Mouse (Mus musculus): ENCODE data around the gene Ggt1. TPM values are rescaled to one million over a fixed set of nuclear protein-coding genes. Genes with fewer than 3 reads are reported as not detected.

Ggt1 gene
- polyA plus RNA-seq, 1 experiment = 0.06 TPM

DNA sequence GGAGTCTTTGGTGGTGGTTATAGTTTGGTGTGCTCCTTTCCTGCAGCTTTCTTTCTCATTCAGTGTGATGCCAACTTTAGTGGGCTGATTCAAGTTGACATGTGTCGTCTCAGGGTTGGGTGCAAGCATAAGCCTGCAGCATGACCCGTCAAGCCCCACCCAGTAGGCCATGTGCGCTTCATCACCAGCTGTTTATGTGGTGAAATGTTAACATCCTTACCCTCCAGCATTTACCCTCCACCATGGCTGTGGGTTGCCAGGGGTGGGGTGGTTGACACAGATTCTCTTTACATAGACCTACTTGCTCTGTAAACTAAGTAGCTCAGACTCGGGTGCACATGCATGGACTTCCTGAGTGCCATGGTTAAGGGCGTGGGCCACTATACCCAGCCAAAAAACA, 25.3 kb upstream of the Ggt1 start:
- no peak overlapping the region for H3ac ChIP-seq (ENCODE audit: control insufficient read depth, insufficient read length)
- no peak overlapping the region for H3K4me2 ChIP-seq (ENCODE audit: low read depth)
- TF ChIP-seq POLR2A (IDR thresholded peaks at IDR 0.05; ENCODE audit: insufficient read length, low read depth) (no peak), TCF12 (IDR thresholded peaks at IDR 0.05; ENCODE audit: insufficient read depth, poor library complexity, severe bottlenecking) (no peak), REST (IDR thresholded peaks at IDR 0.05; ENCODE audit: insufficient read depth, insufficient read length) (no peak), E2F4 (IDR thresholded peaks at IDR 0.05; ENCODE audit: insufficient read depth) (no peak), MYOG (IDR thresholded peaks at IDR 0.05; ENCODE audit: control insufficient read depth in 1 of 3, insufficient read depth in 1 of 3, insufficient read length in 2 of 3, low read depth in 2 of 3) (peak in 1 of 3 experiments; percentile 68), CEBPB (IDR thresholded peaks at IDR 0.05; ENCODE audit: insufficient read depth, poor library complexity, severe bottlenecking) (no peak), MYOD1 (IDR thresholded peaks at IDR 0.05; ENCODE audit: control insufficient read depth in 1 of 3, insufficient read length in 2 of 3, low read depth in 2 of 3) (peak in 1 of 3 experiments; percentile 61), MAX (IDR thresholded peaks at IDR 0.05; ENCODE audit: low read depth) (no peak), TCF3 (IDR thresholded peaks at IDR 0.05; ENCODE audit: insufficient read length, low read depth) (no peak), POLR2AphosphoS2 (IDR thresholded peaks at IDR 0.05; ENCODE audit: insufficient read length, low read depth) (no peak), SRF (IDR thresholded peaks at IDR 0.05; ENCODE audit: control insufficient read depth, insufficient read length, low read depth) (no peak), USF1 (IDR thresholded peaks at IDR 0.05; ENCODE audit: low read depth) (no peak)
- no peak overlapping the region for H3K4me3 ChIP-seq
- H3K36me3 ChIP-seq (ENCODE audit: control insufficient read depth, insufficient read depth) = peaks cover 37% of the 10 kb centered on the region
- no peaks in the 10 kb centered on the region for H3K27me3 ChIP-seq (ENCODE audit: control insufficient read depth, insufficient read depth, insufficient read length)
- peaks cover 14% of the 10 kb centered on the region for H3K79me2 ChIP-seq (ENCODE audit: control insufficient read depth, insufficient read depth)

DNA sequence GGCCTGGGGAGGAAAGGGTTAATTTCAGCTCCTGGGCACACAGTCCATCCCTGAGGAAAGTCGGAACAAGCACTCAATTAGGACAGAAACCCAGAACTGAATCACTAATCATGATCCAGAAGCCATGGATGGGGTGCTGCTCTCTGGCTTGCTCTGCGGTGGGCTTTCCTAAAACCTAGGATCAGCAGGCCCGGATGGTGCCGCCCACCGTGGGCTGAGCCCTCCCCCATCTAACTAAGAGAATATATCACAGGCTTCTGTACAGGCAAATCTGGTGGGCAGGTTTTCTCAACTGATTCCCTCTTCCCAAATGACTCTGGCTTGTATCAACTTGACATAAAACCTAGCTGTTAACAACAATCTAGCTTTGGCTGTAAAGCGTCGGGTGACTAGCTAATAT, 13.5 kb upstream of the Ggt1 start:
- TF ChIP-seq E2F4 (IDR thresholded peaks at IDR 0.05; ENCODE audit: insufficient read depth) (no peak), MAX (IDR thresholded peaks at IDR 0.05; ENCODE audit: low read depth) (no peak), TCF12 (IDR thresholded peaks at IDR 0.05; ENCODE audit: insufficient read depth, poor library complexity, severe bottlenecking) (no peak), POLR2AphosphoS2 (IDR thresholded peaks at IDR 0.05; ENCODE audit: insufficient read length, low read depth) (no peak), SRF (IDR thresholded peaks at IDR 0.05; ENCODE audit: control insufficient read depth, insufficient read length, low read depth) (no peak), REST (IDR thresholded peaks at IDR 0.05; ENCODE audit: insufficient read depth, insufficient read length) (no peak), POLR2A (IDR thresholded peaks at IDR 0.05; ENCODE audit: insufficient read length, low read depth) (no peak), MYOD1 (IDR thresholded peaks at IDR 0.05; ENCODE audit: control insufficient read depth in 1 of 3, insufficient read length in 2 of 3, low read depth in 2 of 3) (no peak), TCF3 (IDR thresholded peaks at IDR 0.05; ENCODE audit: insufficient read length, low read depth) (no peak), CEBPB (IDR thresholded peaks at IDR 0.05; ENCODE audit: insufficient read depth, poor library complexity, severe bottlenecking) (no peak), USF1 (IDR thresholded peaks at IDR 0.05; ENCODE audit: low read depth) (no peak), MYOG (IDR thresholded peaks at IDR 0.05; ENCODE audit: control insufficient read depth in 1 of 3, insufficient read depth in 1 of 3, insufficient read length in 2 of 3, low read depth in 2 of 3) (no peak)
- Histone ChIP-seq H3K36me3 (ENCODE audit: control insufficient read depth, insufficient read depth) (no peaks in the 10 kb centered on the region), H3K4me2 (ENCODE audit: low read depth) (peak overlapping the region; percentile 80), H3K27me3 (ENCODE audit: control insufficient read depth, insufficient read depth, insufficient read length) (no peaks in the 10 kb centered on the region), H3K4me3 (no peak overlapping the region), H3ac (ENCODE audit: control insufficient read depth, insufficient read length) (no peak overlapping the region), H3K79me2 (ENCODE audit: control insufficient read depth, insufficient read depth) (no peaks in the 10 kb centered on the region)

DNA sequence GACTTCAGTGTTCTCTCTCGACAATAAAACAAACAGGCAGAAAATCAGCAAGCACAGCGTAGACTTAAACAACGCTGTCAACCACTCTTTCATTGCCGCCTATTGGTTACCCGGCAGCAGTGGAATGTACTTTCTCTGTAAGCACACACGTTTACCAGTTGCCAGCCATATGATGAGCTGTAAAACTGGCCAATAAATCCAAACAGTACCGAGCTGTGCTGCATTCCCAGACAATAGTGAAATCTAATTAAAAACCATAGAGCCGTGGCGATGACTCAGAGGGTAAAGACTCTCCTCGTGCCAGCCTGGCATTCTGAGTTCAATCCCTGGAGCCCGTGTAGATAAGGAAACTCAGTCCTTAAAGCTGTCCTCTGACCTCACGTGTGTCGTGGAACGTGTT, 12.9 kb upstream of the Ggt1 start:
- Histone ChIP-seq H3K4me3 (no peak overlapping the region), H3K4me2 (ENCODE audit: low read depth) (peak overlapping the region; percentile 80), H3ac (ENCODE audit: control insufficient read depth, insufficient read length) (no peak overlapping the region), H3K36me3 (ENCODE audit: control insufficient read depth, insufficient read depth) (no peaks in the 10 kb centered on the region), H3K79me2 (ENCODE audit: control insufficient read depth, insufficient read depth) (no peaks in the 10 kb centered on the region), H3K27me3 (ENCODE audit: control insufficient read depth, insufficient read depth, insufficient read length) (no peaks in the 10 kb centered on the region)
- TF ChIP-seq CEBPB (IDR thresholded peaks at IDR 0.05; ENCODE audit: insufficient read depth, poor library complexity, severe bottlenecking) (no peak), E2F4 (IDR thresholded peaks at IDR 0.05; ENCODE audit: insufficient read depth) (no peak), POLR2AphosphoS2 (IDR thresholded peaks at IDR 0.05; ENCODE audit: insufficient read length, low read depth) (no peak), MAX (IDR thresholded peaks at IDR 0.05; ENCODE audit: low read depth) (no peak), MYOD1 (IDR thresholded peaks at IDR 0.05; ENCODE audit: control insufficient read depth in 1 of 3, insufficient read length in 2 of 3, low read depth in 2 of 3) (no peak), MYOG (IDR thresholded peaks at IDR 0.05; ENCODE audit: control insufficient read depth in 1 of 3, insufficient read depth in 1 of 3, insufficient read length in 2 of 3, low read depth in 2 of 3) (no peak), SRF (IDR thresholded peaks at IDR 0.05; ENCODE audit: control insufficient read depth, insufficient read length, low read depth) (no peak)

DNA sequence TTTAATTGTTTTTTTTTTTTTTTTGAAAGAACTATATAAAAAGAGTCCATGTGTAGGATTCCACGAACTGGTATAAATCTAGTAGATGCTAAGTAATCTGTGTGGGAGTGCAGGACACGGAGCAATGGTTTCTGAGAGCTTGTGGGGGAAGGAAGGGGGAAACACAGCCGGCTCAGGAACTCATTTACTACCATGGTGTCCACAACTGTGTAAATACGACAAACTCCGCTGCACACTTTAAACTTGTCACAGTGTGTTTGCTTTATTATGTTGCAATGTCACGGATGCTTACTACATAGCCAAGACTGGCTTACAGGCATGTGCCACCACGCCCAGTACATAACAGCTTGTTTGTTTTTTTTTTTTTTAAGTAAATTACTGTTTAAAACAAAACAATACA, 11.5 kb upstream of the Ggt1 start:
- Histone ChIP-seq H3K4me3 (no peak overlapping the region), H3K4me2 (ENCODE audit: low read depth) (no peak overlapping the region), H3K79me2 (ENCODE audit: control insufficient read depth, insufficient read depth) (no peaks in the 10 kb centered on the region), H3K36me3 (ENCODE audit: control insufficient read depth, insufficient read depth) (no peaks in the 10 kb centered on the region), H3ac (ENCODE audit: control insufficient read depth, insufficient read length) (no peak overlapping the region), H3K27me3 (ENCODE audit: control insufficient read depth, insufficient read depth, insufficient read length) (no peaks in the 10 kb centered on the region)
- TF ChIP-seq USF1 (IDR thresholded peaks at IDR 0.05; ENCODE audit: low read depth) = no peak
- TF ChIP-seq REST (IDR thresholded peaks at IDR 0.05; ENCODE audit: insufficient read depth, insufficient read length) = no peak
- TF ChIP-seq POLR2A (IDR thresholded peaks at IDR 0.05; ENCODE audit: insufficient read length, low read depth) = no peak
- no peak for TF ChIP-seq E2F4 (IDR thresholded peaks at IDR 0.05; ENCODE audit: insufficient read depth)
- TF ChIP-seq SRF (IDR thresholded peaks at IDR 0.05; ENCODE audit: control insufficient read depth, insufficient read length, low read depth) = no peak
- no peak for TF ChIP-seq TCF3 (IDR thresholded peaks at IDR 0.05; ENCODE audit: insufficient read length, low read depth)
- TF ChIP-seq MYOD1 (IDR thresholded peaks at IDR 0.05; ENCODE audit: control insufficient read depth in 1 of 3, insufficient read length in 2 of 3, low read depth in 2 of 3) = no peak
- no peak for TF ChIP-seq MYOG (IDR thresholded peaks at IDR 0.05; ENCODE audit: control insufficient read depth in 1 of 3, insufficient read depth in 1 of 3, insufficient read length in 2 of 3, low read depth in 2 of 3)
- TF ChIP-seq MAX (IDR thresholded peaks at IDR 0.05; ENCODE audit: low read depth) = no peak
- no peak for TF ChIP-seq POLR2AphosphoS2 (IDR thresholded peaks at IDR 0.05; ENCODE audit: insufficient read length, low read depth)
- TF ChIP-seq TCF12 (IDR thresholded peaks at IDR 0.05; ENCODE audit: insufficient read depth, poor library complexity, severe bottlenecking) = no peak
